Mouse (Mus musculus) CH12.LX (cell line): ENCODE results near the gene Rgsl1. TPM values are rescaled to one million over a fixed set of nuclear protein-coding genes. Genes with fewer than 3 reads are reported as not detected.

Experiments used
- DNase-seq: peaks from one replicate; pipeline ENCODE4 v3.0.0-alpha.2; 2013; ENCODE audit errors: extremely low read depth
- H3K27ac ChIP-seq: 2 replicates; pipeline ENCODE4 v1.5.1; 2012; ENCODE audit warnings: low read depth, mild to moderate bottlenecking, control low read depth, moderate library complexity; ENCODE audit not compliant: insufficient read depth
- H3K27me3 ChIP-seq: replicated peaks from 2 replicates; pipeline ENCODE3; 2012; ENCODE audit warnings: inconsistent platforms
- H3K36me3 ChIP-seq, 2 experiments: replicated peaks in 1 of 2; 2 replicates each; pipeline versions ENCODE3 to v1.6.1; 2012; ENCODE audit warnings: inconsistent platforms in 1 of 2, low read length in 1 of 2, mild to moderate bottlenecking in 1 of 2, mixed read lengths in 1 of 2, moderate library complexity in 1 of 2; ENCODE audit not compliant: control insufficient read depth in 1 of 2, insufficient read depth in 1 of 2
- H3K4me1 ChIP-seq, 2 experiments: 2 replicates each; pipeline ENCODE4 v1.6.1; 2012; ENCODE audit warnings: inconsistent platforms in 1 of 2, moderate library complexity in 1 of 2; ENCODE audit not compliant: insufficient read depth in 2 of 2, control insufficient read depth in 1 of 2
- H3K4me2 ChIP-seq: 2 replicates; pipeline ENCODE4 v1.6.1; 2012; ENCODE audit warnings: low read depth, mild to moderate bottlenecking, control low read depth; ENCODE audit not compliant: poor library complexity, insufficient read depth, severe bottlenecking
- H3K4me3 ChIP-seq, 3 experiments: fragments of 150-350 bp in 1 of 3; sonication (generic) in 1 of 3; replicated peaks in 1 of 3; 2 replicates each; pipeline versions ENCODE3 to v1.5.1; 2011 to 2012; ENCODE audit warnings: low read depth in 2 of 3, low read length in 2 of 3, mild to moderate bottlenecking in 2 of 3, moderate library complexity in 2 of 3, control low read depth in 1 of 3, improper control_type of control experiment in 1 of 3, inconsistent platforms in 1 of 3, mixed read lengths in 1 of 3; ENCODE audit not compliant: poor library complexity in 1 of 3
- H3K79me2 ChIP-seq: replicated peaks from 2 replicates; pipeline ENCODE4 v1.6.1; 2012; ENCODE audit warnings: mild to moderate bottlenecking, moderate library complexity; ENCODE audit not compliant: control insufficient read depth, poor library complexity, insufficient read depth, severe bottlenecking; ENCODE audit errors: extremely low read depth
- H3K9ac ChIP-seq: 2 replicates; pipeline ENCODE4 v1.6.1; 2012; ENCODE audit warnings: low read depth, mild to moderate bottlenecking, control low read depth, moderate library complexity; ENCODE audit not compliant: insufficient read depth
- H3K9me3 ChIP-seq: replicated peaks from 2 replicates; pipeline ENCODE3; 2012; ENCODE audit warnings: low read length, inconsistent platforms, mixed read lengths
- CHD1 ChIP-seq: IDR thresholded peaks from 2 replicates; pipeline ENCODE4 v1.6.1; 2012; ENCODE audit warnings: low read depth, low read length, improper control_type of control experiment, inconsistent platforms
- CHD2 ChIP-seq: IDR thresholded peaks from 2 replicates; pipeline ENCODE4 v1.6.1; 2011; ENCODE audit warnings: low read length, improper control_type of control experiment
- EP300 ChIP-seq: IDR thresholded peaks from 2 replicates; pipeline ENCODE4 v1.6.1; 2011; ENCODE audit warnings: low read length, improper control_type of control experiment
- ETS1 ChIP-seq: conservative IDR thresholded peaks from 2 replicates; pipeline ENCODE4 v1.6.1; 2012; ENCODE audit warnings: low read depth, mild to moderate bottlenecking, inconsistent platforms, low read length, improper control_type of control experiment, moderate library complexity
- GABPA ChIP-seq: IDR thresholded peaks from 2 replicates; pipeline ENCODE4 v1.6.1; 2012; ENCODE audit warnings: low read depth, low read length, improper control_type of control experiment, inconsistent platforms; ENCODE audit not compliant: insufficient replicate concordance
- HCFC1 ChIP-seq: IDR thresholded peaks from 2 replicates; pipeline ENCODE4 v1.6.1; 2012; ENCODE audit warnings: low read depth, mild to moderate bottlenecking, inconsistent platforms, low read length, improper control_type of control experiment
- IRF4 ChIP-seq: IDR thresholded peaks from 2 replicates; pipeline ENCODE4 v1.6.1; 2014; ENCODE audit warnings: low read depth, mild to moderate bottlenecking, inconsistent platforms, low read length, improper control_type of control experiment
- MAFK ChIP-seq: IDR thresholded peaks from 2 replicates; pipeline ENCODE4 v1.6.1; 2011; ENCODE audit warnings: low read length, improper control_type of control experiment; ENCODE audit not compliant: insufficient replicate concordance
- MAX ChIP-seq: IDR thresholded peaks from 2 replicates; pipeline ENCODE4 v1.6.1; 2011; ENCODE audit warnings: low read length, improper control_type of control experiment
- MAZ ChIP-seq: IDR thresholded peaks from 2 replicates; pipeline ENCODE4 v1.6.1; 2012; ENCODE audit warnings: low read depth, mild to moderate bottlenecking, inconsistent platforms, low read length, improper control_type of control experiment, moderate library complexity
- MXI1 ChIP-seq: IDR thresholded peaks from 2 replicates; pipeline ENCODE4 v1.6.1; 2011; ENCODE audit warnings: mild to moderate bottlenecking, low read depth, low read length, improper control_type of control experiment
- MYC ChIP-seq: IDR thresholded peaks from 2 replicates; pipeline ENCODE4 v1.6.1; 2011; ENCODE audit warnings: low read depth, mild to moderate bottlenecking, improper control_type of control experiment, low read length
- NELFE ChIP-seq: IDR thresholded peaks from 2 replicates; pipeline ENCODE4 v1.6.1; 2011; ENCODE audit warnings: low read depth, low read length, improper control_type of control experiment
- PAX5 ChIP-seq: IDR thresholded peaks from 2 replicates; pipeline ENCODE4 v1.6.1; 2012; ENCODE audit warnings: low read length, inconsistent platforms, mixed read lengths
- RAD21 ChIP-seq: IDR thresholded peaks from 2 replicates; pipeline ENCODE4 v1.6.1; 2011; ENCODE audit warnings: low read depth, mild to moderate bottlenecking, low read length, improper control_type of control experiment, moderate library complexity
- RCOR1 ChIP-seq: conservative IDR thresholded peaks from 2 replicates; pipeline ENCODE4 v1.6.1; 2012; ENCODE audit warnings: low read depth, mild to moderate bottlenecking, inconsistent platforms, low read length, improper control_type of control experiment
- SIN3A ChIP-seq: IDR thresholded peaks from 2 replicates; pipeline ENCODE4 v1.6.1; 2012; ENCODE audit warnings: low read length, improper control_type of control experiment, inconsistent platforms
- USF1 ChIP-seq: IDR thresholded peaks from 2 replicates; pipeline ENCODE4 v1.6.1; 2014; ENCODE audit warnings: low read depth, mild to moderate bottlenecking, inconsistent platforms, low read length, improper control_type of control experiment
- USF2 ChIP-seq: conservative IDR thresholded peaks from 2 replicates; pipeline ENCODE4 v1.6.1; 2011; ENCODE audit warnings: low read depth, low read length, improper control_type of control experiment
- ZC3H11A ChIP-seq: IDR thresholded peaks from 2 replicates; pipeline ENCODE4 v1.6.1; 2012; ENCODE audit warnings: low read depth, mild to moderate bottlenecking, inconsistent platforms, low read length, improper control_type of control experiment
- ZMIZ1 ChIP-seq: IDR thresholded peaks from 2 replicates; pipeline ENCODE4 v1.6.1; 2012; ENCODE audit warnings: low read depth, mild to moderate bottlenecking, inconsistent platforms, low read length, improper control_type of control experiment
- ZNF384 ChIP-seq: IDR thresholded peaks from 2 replicates; pipeline ENCODE4 v1.6.1; 2012; ENCODE audit warnings: low read depth, low read length, improper control_type of control experiment, inconsistent platforms
- dilution Hi-C: fragments of 300-500 bp; cut with MboI; formaldehyde crosslinking; loops from 2 replicates; pipeline ENCODE4 v1.14.3; 2020; ENCODE audit warnings: low sequenced_read_pairs; ENCODE audit not compliant: extremely low pct_unique_long_range_greater_than_20kb, extremely low pct_ligation_motif_present
- in situ Hi-C: fragments of 300-500 bp; cut with MboI; formaldehyde crosslinking; loops from 3 replicates; pipeline ENCODE4 v1.14.3; 2019; ENCODE audit warnings: low sequenced_read_pairs, low pct_ligation_motif_present, low pct_unique_long_range_greater_than_20kb, mixed read lengths
- polyA plus RNA-seq: library from polyadenylated mRNA; unstranded; fragments of >175 nt; gene quantifications from 2 replicates; pipeline ENCODE4 v1.2.1, GENCODE M21; 2012; ENCODE audit warnings: low read depth; ENCODE audit not compliant: insufficient read length
- total RNA-seq, 2 experiments: library from RNA; depleted of rRNA; stranded (reverse); fragments of 300-350 nt in 1 of 2; fragments of >200 nt in 1 of 2; gene quantifications; 2 replicates each; pipeline ENCODE4 v1.2.3; 2012 to 2014

Gene Rgsl1
- total and polyA plus RNA-seq, 3 experiments = 0.20 TPM; not detected in 2

- no peak overlapping the region for H3K9ac ChIP-seq
- H3K9me3 ChIP-seq = no peaks in the 10 kb centered on the region
- in situ Hi-C loops = no loop called here
- no peaks in the 10 kb centered on the region for H3K79me2 ChIP-seq
- peaks cover 8 to 24% of the 10 kb centered on the region in 2 experiments; a peak in 3 of 4 replicates for H3K4me1 ChIP-seq
- no peak overlapping the region for H3K27ac ChIP-seq
- H3K36me3 ChIP-seq = no peaks in the 10 kb centered on the region
- no peak overlapping the region for H3K4me3 ChIP-seq
- H3K27me3 ChIP-seq = no peaks in the 10 kb centered on the region
- DNase-seq = no peak
- no peak overlapping the region for H3K4me2 ChIP-seq
- dilution Hi-C loops = no loop called here
- TF ChIP-seq RAD21 (no peak), MAFK (no peak), MAX (no peak), HCFC1 (no peak), PAX5 (no peak), EP300 (no peak), MAZ (no peak), USF1 (no peak), ZMIZ1 (no peak), MXI1 (no peak), ZNF384 (no peak), GABPA (no peak), CHD1 (no peak), ZC3H11A (no peak), ETS1 (no peak), USF2 (no peak), NELFE (no peak), SIN3A (no peak), RCOR1 (no peak), IRF4 (no peak)
- TF ChIP-seq, all 38 proteins: peak for 0
Observed at GRCm38 (mm10) chr1:153776257-153776656, 67.7 kb downstream of the Rgsl1 start.

GRCm38 (mm10) chr1:153775174-153775573, 68.8 kb downstream of the Rgsl1 start:
- Histone ChIP-seq H3K4me1 (peaks cover 8 to 24% of the 10 kb centered on the region in 2 experiments; a peak in 3 of 4 replicates), H3K36me3 (no peaks in the 10 kb centered on the region), H3K4me2 (no peak overlapping the region), H3K27ac (no peak overlapping the region), H3K27me3 (no peaks in the 10 kb centered on the region), H3K9ac (no peak overlapping the region), H3K79me2 (no peaks in the 10 kb centered on the region), H3K9me3 (no peaks in the 10 kb centered on the region), H3K4me3 (no peak overlapping the region)
- in situ Hi-C loops (no loop called here), dilution Hi-C loops (no loop called here)
- no peak for TF ChIP-seq MYC
- TF ChIP-seq MAX = no peak
- TF ChIP-seq USF2 = no peak
- TF ChIP-seq USF1 = no peak
- TF ChIP-seq GABPA = no peak
- no peak for TF ChIP-seq CHD1
- no peak for TF ChIP-seq ZC3H11A
- TF ChIP-seq MXI1 = no peak
- TF ChIP-seq CHD2 = no peak
- TF ChIP-seq EP300 = no peak
- no peak for TF ChIP-seq MAFK
- no peak for TF ChIP-seq HCFC1
- no peak for DNase-seq
